Mouse (Mus musculus): ENCODE results near the gene Bglap.
"Not testable (repeated sequence)": the region's sequence is repeated elsewhere in the genome, so short reads cannot be mapped to it uniquely, and the experiment has no call there.

The Bglap gene

GRCm38 (mm10) chr3:88395288-88395687 is 11.0 kb upstream of the Bglap start:
- no peak for DNase-seq (ENCODE audit: low spot score in 2 of 2)

DNA sequence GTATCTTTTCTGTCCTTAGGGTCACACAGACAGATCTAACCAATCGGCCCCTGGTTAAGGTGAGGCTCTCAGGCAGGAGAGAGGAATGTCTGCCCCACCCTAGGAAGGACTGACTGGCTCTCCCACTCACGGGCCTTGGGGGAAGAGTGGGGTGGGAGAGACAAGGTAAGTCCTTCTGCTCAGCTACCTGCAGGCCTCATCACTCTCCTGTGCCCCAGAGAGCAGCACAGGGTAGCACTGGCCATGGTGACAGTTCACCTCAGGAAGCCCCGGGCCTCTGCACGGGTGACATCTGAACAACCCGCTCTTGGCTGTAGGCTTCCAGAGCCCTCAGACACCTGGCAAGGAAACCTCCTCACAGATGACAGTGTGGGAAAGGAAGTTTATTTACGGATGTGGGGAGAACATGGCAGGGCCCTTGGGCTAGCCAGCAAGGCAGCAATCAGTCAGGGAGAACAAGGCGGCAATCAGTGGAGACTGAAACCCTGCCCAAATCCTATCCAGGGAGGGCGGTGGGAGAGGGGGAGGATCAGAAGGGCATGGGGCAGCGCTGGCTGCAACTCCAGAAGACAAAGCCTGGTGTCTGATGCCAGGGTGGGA is 9.6 kb upstream of the Bglap start:
- DNase-seq (ENCODE audit: low spot score in 2 of 2): no peak

DNA sequence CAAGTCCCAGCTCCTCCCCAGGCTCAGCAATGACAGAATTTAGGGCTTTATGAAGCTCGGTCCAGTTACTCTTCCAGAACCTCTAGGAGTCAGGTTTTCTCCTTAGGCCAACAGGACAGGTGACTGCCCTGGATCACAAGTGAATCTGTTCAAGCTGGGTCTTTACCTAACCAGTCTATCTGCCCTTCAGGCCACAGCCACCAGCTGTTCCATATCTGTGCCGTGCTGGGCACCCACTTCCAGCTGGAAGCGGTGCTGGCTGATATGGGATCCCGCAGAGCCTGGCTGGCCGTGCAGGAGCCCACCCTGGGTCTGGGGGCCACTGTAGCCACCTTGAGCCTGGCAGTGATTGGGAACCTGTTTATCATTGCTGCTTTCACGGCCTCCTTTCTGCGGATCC is 1.9 kb downstream of the Bglap start:
- DNase-seq (ENCODE audit: low spot score in 2 of 2): not testable (repeated sequence)

DNA sequence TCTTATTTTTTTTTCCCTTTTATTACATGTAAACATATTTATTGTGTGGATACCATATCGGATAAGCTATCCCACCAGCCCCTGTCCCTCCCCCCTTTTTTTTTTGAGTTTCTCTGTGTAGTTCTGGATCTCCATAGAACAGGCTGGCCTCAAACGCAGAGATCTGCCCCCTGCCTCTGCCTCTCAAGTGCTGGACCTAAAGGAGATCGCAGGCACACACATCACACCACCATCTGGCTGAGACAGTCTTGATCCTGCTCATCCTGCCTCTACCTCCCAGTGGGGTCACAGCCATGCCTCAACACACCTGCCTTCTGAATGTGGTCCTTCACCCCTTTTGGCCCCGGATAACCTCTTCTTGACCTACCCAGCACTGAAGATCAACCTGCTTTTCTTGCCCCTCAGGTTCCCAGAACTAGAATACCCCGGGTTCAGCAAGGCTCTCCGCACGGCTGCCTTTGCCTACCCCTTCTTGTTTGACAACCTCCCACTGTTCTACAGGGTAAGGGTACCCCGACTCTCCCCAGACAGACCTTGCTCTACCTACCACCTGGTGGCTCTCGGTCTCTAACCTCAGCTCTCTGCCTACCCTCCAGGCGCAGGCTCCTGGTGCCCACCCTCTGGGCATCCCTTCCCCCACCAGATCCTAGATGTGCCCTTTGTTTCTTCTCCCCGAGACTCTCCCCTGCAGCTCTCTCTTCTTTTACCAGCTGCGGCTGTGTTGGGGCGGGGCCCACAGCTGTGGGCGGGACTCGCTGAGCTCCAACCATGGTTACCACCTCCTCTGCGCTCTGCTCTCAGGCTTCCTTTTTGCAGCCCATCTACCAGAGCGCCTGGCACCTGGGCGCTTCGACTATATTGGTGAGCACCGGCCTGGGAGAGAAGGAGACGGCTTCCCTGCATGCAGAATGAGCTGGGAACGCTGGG is 2.6 kb downstream of the Bglap start:
- DNase-seq (ENCODE audit: low spot score in 2 of 2): not testable (repeated sequence)

DNA sequence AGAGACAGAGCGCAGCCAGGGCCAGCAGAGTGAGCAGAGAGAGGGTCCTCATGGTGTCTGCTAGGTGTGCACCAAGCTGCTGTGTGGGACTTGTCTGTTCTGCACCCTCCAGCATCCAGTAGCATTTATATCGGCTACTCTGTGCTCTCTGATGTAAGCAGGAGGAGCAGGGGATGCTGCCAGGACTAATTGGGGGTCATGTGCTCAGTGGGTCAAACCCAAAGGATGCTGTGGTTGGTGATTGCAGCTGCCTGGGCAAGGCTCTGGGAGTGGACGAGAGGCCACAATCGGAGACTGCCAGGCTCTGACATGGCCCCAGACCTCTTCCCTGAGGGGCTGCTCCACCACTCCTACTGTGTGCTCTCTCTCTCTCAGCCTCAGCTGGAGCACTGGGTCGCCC is 5.7 kb downstream of the Bglap start, which contains the start of gene Bglap2:
TSS of gene Bglap2 (minus strand) at position 101 of the 400 bp plus-strand sequence.
- not testable (repeated sequence) for DNase-seq (ENCODE audit: low spot score in 2 of 2)

DNA sequence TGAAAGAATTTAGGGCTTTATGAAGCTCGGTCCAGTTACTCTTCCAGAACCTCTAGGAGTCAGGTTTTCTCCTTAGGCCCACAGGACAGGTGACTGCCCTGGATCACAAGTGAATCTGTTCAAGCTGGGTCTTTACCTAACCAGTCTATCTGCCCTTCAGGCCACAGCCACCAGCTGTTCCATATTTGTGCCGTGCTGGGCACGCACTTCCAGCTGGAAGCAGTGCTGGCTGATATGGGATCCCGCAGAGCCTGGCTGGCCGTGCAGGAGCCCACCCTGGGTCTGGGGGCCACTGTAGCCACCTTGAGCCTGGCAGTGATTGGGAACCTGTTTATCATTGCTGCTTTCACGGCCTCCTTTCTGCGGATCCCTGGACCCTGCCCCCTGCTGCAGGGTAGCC is 7.6 kb downstream of the Bglap start:
- DNase-seq (ENCODE audit: low spot score in 2 of 2): not testable (repeated sequence)

- not testable (repeated sequence) for DNase-seq (ENCODE audit: low spot score in 2 of 2)
These were observed 8.3 kb downstream of the Bglap start for GRCm38 (mm10) chr3:88375750-88376626.

DNA sequence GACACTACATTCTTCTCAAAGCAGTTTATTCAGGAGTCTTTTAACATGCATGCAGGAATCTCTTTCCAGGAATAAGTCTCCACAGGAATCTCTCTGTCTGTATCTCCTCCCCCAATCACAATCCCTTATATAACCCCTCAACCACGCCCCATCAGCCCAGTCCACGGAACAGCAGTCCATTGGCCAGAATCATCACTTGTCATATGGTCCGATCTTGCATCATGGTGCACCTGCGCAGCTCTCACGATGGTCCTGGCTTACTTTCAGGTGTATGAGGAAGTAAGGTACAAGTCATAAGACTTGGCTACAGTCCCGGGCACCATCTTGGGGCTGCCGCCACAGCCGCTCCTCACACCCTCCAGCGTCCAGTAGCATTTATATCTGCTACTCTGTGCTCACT is 11.6 kb downstream of the Bglap start, which contains the start of gene Bglap3:
TSS of gene Bglap3 (minus strand) at position 101 of the 400 bp plus-strand sequence.
- DNase-seq (ENCODE audit: low spot score in 2 of 2): not testable (repeated sequence)

DNA sequence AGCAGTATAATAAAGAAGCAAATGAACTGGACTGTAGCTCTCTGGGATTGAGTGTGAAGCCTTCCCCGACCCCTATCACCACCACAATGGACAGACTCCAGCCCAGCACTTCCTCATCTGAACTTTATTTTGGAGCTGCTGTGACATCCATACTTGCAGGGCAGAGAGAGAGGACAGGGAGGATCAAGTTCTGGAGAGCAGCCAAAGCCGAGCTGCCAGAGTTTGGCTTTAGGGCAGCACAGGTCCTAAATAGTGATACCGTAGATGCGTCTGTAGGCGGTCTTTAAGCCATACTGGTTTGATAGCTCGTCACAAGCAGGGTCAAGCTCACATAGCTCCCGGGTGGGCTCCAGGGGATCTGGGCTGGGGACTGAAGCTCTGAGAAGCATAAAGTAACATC is 15.8 kb downstream of the Bglap start:
- DNase-seq (ENCODE audit: low spot score in 2 of 2): not testable (repeated sequence)

DNA sequence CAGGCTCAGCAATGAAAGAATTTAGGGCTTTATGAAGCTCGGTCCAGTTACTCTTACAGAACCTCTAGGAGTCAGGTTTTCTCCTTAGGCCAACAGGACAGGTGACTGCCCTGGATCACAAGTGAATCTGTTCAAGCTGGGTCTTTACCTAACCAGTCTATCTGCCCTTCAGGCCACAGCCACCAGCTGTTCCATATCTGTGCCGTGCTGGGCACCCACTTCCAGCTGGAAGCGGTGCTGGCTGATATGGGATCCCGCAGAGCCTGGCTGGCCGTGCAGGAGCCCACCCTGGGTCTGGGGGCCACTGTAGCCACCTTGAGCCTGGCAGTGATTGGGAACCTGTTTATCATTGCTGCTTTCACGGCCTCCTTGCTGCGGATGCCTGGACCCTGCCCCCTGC is 16.7 kb downstream of the Bglap start:
- not testable (repeated sequence) for DNase-seq (ENCODE audit: low spot score in 2 of 2)

DNA sequence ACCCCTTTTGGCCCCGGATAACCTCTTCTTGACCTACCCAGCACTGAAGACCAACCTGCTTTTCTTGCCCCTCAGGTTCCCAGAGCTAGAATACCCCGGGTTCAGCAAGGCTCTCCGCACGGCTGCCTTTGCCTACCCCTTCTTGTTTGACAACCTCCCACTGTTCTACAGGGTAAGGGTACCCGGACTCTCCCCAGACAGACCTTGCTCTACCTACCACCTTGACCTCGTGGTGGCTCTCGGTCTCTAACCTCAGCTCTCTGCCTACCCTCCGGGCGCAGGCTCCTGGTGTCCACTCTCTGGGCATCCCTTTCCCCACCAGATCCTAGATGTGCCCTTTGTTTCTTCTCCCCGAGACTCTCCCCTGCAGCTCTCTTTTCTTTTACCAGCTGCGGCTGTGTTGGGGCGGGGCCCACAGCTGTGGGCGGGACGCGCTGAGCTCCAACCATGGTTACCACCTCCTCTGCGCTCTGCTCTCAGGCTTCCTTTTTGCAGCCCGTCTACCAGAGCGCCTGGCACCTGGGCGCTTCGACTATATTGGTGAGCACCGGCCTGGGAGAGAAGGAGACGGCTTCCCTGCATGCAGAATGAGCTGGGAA is 17.3 kb downstream of the Bglap start:
- peak; percentile 61 to 69 for DNase-seq (ENCODE audit: low spot score in 2 of 2)

GRCm38 (mm10) chr3:88365705-88366361 is 18.4 kb downstream of the Bglap start:
- DNase-seq (ENCODE audit: low spot score in 2 of 2): peak in 1 of 2 experiments; percentile 28

- no peak for DNase-seq (ENCODE audit: low spot score in 2 of 2)
These were observed 19.9 kb downstream of the Bglap start, which contains the start of gene Paqr6 for GRCm38 (mm10) chr3:88364337-88364736. Gene Paqr6, plus strand, starts transcription at chr3:88364584.

GRCm38 (mm10) chr3:88363700-88364099 is 20.6 kb downstream of the Bglap start:
- DNase-seq (ENCODE audit: low spot score in 2 of 2): peak; percentile 38 to 50

DNA sequence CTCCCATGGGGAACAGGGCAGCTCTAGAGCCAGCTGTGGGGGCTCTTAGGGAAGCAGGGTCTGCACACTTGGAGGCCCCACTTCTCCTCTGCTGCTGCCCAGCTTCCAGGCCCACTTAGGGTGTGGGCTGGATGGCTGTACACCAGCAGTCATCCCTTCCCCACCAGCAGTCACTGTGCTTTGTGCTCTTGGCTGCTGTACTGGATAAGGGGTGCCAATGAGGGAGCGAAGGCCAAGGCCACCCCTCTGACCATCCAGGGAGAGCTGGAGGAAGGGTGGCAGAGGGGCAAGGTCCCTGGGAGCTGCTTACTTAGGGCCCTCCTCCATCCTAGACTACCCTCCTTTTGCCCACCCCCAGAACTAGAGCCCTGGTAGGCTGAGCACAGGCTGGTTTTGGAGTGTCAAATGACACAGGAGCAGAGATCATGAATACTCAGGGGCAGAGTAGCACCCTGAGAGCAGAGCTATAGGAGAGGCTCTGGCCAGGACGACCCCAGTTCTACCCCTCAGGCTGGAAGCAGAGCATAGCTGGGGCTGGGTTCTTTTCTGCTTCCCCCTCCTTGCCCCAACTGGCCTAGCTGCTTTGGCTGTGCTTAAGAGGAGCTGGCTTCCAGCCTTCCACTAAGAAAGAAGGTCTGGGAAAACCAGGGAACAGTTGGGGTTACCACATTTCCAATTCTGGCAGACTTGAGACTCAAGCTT is 22.5 kb downstream of the Bglap start:
- DNase-seq (ENCODE audit: low spot score in 2 of 2): no peak

DNA sequence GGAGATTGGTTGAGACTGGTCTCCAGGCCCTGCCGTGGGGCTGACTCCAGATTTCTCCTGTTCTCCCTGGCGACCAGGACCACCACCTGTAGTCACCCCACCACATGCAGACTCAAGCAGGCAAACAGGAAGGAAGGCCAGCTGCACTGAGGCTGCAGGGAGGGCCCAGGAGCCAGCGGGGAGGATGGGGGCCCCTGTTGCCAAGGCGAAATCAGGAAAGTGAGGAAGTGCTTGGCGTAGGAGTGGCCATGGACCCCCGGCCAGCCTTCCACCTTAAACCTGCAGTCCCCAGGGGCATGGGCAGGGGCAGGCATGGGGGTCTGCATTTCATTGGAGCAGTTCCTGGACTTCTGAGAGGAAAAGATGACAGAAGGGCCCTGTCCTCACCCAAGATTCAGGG is 23.2 kb downstream of the Bglap start:
- no peak for DNase-seq (ENCODE audit: low spot score in 2 of 2)

DNA sequence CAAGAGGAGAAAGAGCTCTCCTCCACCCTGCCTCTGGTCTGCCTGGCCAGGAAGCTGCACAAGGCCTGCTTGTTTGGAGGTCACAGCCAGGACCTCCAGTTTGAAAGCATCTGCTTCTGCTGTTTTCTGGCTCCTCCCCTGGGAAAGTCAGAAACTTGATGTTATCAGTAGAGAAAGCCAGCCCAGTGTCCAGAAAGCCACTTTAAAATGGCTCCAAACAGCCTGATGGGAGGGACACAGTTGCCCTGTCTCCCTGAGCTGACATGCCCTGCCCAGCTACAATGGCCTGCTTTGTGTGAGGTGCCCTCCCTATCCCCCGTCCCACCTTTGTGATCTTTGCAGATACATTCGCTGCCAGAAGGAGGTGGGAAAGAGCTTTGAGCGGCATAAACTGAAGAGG is 24.3 kb downstream of the Bglap start:
- no peak for DNase-seq (ENCODE audit: low spot score in 2 of 2)

- no peak for DNase-seq (ENCODE audit: low spot score in 2 of 2)
These were observed 24.7 kb downstream of the Bglap start for GRCm38 (mm10) chr3:88359584-88359983.

- no peak for DNase-seq (ENCODE audit: low spot score in 2 of 2)
These were observed 29.7 kb downstream of the Bglap start for GRCm38 (mm10) chr3:88354396-88355165.
